Mouse (Mus musculus): ENCODE measurements around the gene Fcgr3. TPM values are rescaled to one million over a fixed set of nuclear protein-coding genes. Genes with fewer than 3 reads are reported as not detected.
"Not testable (repeated sequence)": the region's sequence is repeated elsewhere in the genome, so short reads cannot be mapped to it uniquely, and the experiment has no call there.

Fcgr3 gene
- total RNA-seq, 2 experiments from 2014 or later, result 513 to 572 TPM

- not testable (repeated sequence) for ATAC-seq (ENCODE audit: poor library complexity, severe bottlenecking)
Measured at GRCm38 (mm10) chr1:171088237-171088869, 23.6 kb upstream of the Fcgr3 start.

- no peak for ATAC-seq (ENCODE audit: poor library complexity, severe bottlenecking)
Measured at GRCm38 (mm10) chr1:171085718-171086117, 21.0 kb upstream of the Fcgr3 start.

- peak; percentile 6 for ATAC-seq (ENCODE audit: poor library complexity, severe bottlenecking)
Measured at GRCm38 (mm10) chr1:171081512-171082231, 16.9 kb upstream of the Fcgr3 start.

GRCm38 (mm10) chr1:171079825-171080224, 15.1 kb upstream of the Fcgr3 start:
- ATAC-seq (ENCODE audit: poor library complexity, severe bottlenecking), result peak; percentile 45

- ATAC-seq (ENCODE audit: poor library complexity, severe bottlenecking), result peak; percentile 44
Measured at GRCm38 (mm10) chr1:171079345-171079744, 14.6 kb upstream of the Fcgr3 start.

GRCm38 (mm10) chr1:171078419-171078818, 13.7 kb upstream of the Fcgr3 start:
- ATAC-seq (ENCODE audit: poor library complexity, severe bottlenecking), result not testable (repeated sequence)

- ATAC-seq (ENCODE audit: poor library complexity, severe bottlenecking), result peak; percentile 25
Measured at GRCm38 (mm10) chr1:171077955-171078354, 13.2 kb upstream of the Fcgr3 start.

GRCm38 (mm10) chr1:171077192-171077591, 12.5 kb upstream of the Fcgr3 start:
- ATAC-seq (ENCODE audit: poor library complexity, severe bottlenecking), result not testable (repeated sequence)

- not testable (repeated sequence) for ATAC-seq (ENCODE audit: poor library complexity, severe bottlenecking)
Measured at GRCm38 (mm10) chr1:171076176-171076575, 11.4 kb upstream of the Fcgr3 start.

- 0 out of 2 replicates have a peak, but pooled peaks have one; percentile 1 for ATAC-seq (ENCODE audit: poor library complexity, severe bottlenecking)
Measured at GRCm38 (mm10) chr1:171074283-171074682, 9.5 kb upstream of the Fcgr3 start.

- peak; percentile 46 for ATAC-seq (ENCODE audit: poor library complexity, severe bottlenecking)
Measured at GRCm38 (mm10) chr1:171072217-171072616, 7.5 kb upstream of the Fcgr3 start.

GRCm38 (mm10) chr1:171071726-171072125, 7.0 kb upstream of the Fcgr3 start:
- ATAC-seq (ENCODE audit: poor library complexity, severe bottlenecking), result peak; percentile 42

- not testable (repeated sequence) for ATAC-seq (ENCODE audit: poor library complexity, severe bottlenecking)
Measured at GRCm38 (mm10) chr1:171070879-171071278, 6.1 kb upstream of the Fcgr3 start.

GRCm38 (mm10) chr1:171069508-171069907, 4.8 kb upstream of the Fcgr3 start:
- ATAC-seq (ENCODE audit: poor library complexity, severe bottlenecking), result not testable (repeated sequence)

- ATAC-seq (ENCODE audit: poor library complexity, severe bottlenecking), result not testable (repeated sequence)
Measured at GRCm38 (mm10) chr1:171067928-171068327, 3.2 kb upstream of the Fcgr3 start.

GRCm38 (mm10) chr1:171066583-171066982, 1.8 kb upstream of the Fcgr3 start:
- peak; percentile 7; the same call in 1 of the 2 replicates for ATAC-seq (ENCODE audit: poor library complexity, severe bottlenecking)

- not testable (repeated sequence) for ATAC-seq (ENCODE audit: poor library complexity, severe bottlenecking)
Measured at GRCm38 (mm10) chr1:171065768-171066167, 1.0 kb upstream of the Fcgr3 start.

- not testable (repeated sequence) for ATAC-seq (ENCODE audit: poor library complexity, severe bottlenecking)
Measured at GRCm38 (mm10) chr1:171065243-171065587, 480 bp upstream of the Fcgr3 start.

GRCm38 (mm10) chr1:171063569-171064490, 905 bp downstream of the Fcgr3 start:
- peak; percentile 45 for ATAC-seq (ENCODE audit: poor library complexity, severe bottlenecking)

GRCm38 (mm10) chr1:171061566-171061965, 3.2 kb downstream of the Fcgr3 start:
- no peak for ATAC-seq (ENCODE audit: poor library complexity, severe bottlenecking)

- peak; percentile 2; the same call in 1 of the 2 replicates for ATAC-seq (ENCODE audit: poor library complexity, severe bottlenecking)
Measured at GRCm38 (mm10) chr1:171060392-171060791, 4.3 kb downstream of the Fcgr3 start.

Data from megakaryocyte, adult 5-6 weeks (primary cell).